Mouse (Mus musculus): ENCODE results near the gene Otp.

DNA sequence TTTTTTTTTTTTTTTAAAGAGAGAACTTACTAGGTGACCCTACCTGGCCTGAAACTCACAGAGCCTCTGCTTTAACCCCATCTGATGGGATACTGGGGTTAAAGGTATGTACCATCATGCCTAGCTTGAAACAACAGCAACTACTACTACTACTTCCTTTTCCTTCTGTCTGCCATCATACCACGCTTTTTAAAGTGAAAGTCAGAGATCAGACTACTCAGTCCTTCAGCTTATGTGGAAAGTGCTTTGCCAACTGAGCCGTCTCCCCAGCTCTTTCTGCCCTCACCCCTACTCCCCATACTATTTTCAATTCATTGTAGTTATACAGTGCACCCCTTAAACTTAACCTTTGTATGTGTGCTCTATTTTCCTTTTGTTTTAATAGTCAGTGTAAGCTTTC lies 48.4 kb upstream of the Otp start:
- TF ChIP-seq TAL1 (IDR thresholded peaks at IDR 0.05; ENCODE audit: low read length) (no peak), GATA1 (IDR thresholded peaks at IDR 0.05; ENCODE audit: low read length) (no peak)
